Mouse (Mus musculus) midbrain, embryonic 15.5 days (tissue): Measurements from ENCODE around the gene Krit1. TPM values are rescaled to one million over a fixed set of nuclear protein-coding genes. Genes with fewer than 3 reads are reported as not detected.

Source experiments
- polyA plus RNA-seq: library from polyadenylated mRNA; unstranded; fragments of >200 nt; fragmentation: Nextera tagmentation; extraction: Ambion mirVana; gene quantifications from 2 replicates; pipeline ENCODE4 v1.2.1, GENCODE M21; 2015

Krit1 gene
- polyA plus RNA-seq, 1 experiment from 2014 or later = 58.3 TPM

Other genes with a start within 250 kb of the Krit1 start
- gene 1700109H08Rik, start 231.6 kb upstream of the Krit1 start, polyA plus RNA-seq = 2.5 and 3.7 TPM in 2 replicates
- 22.6 and 30.2 TPM in 2 replicates for gene Pex1, start 207.1 kb upstream of the Krit1 start, polyA plus RNA-seq
- gene Rbm48, start 206.6 kb upstream of the Krit1 start, polyA plus RNA-seq = 19.1 and 19.4 TPM in 2 replicates
- gene Tmbim7, start 152.0 kb upstream of the Krit1 start, polyA plus RNA-seq = not detected in 2 replicates
- gene Gatad1, start 146.0 kb upstream of the Krit1 start, polyA plus RNA-seq = 56.1 and 59.5 TPM in 2 replicates
- 19.7 and 21.2 TPM in 2 replicates for gene Ankib1, start 259 bp upstream of the Krit1 start, polyA plus RNA-seq
- gene Lrrd1, start 42.0 kb downstream of the Krit1 start, polyA plus RNA-seq = 0.14 and 0.26 TPM in 2 replicates
- gene Mterf1a, start 90.7 kb downstream of the Krit1 start, polyA plus RNA-seq = 5.9 and 6.3 TPM in 2 replicates
- 406 and 434 TPM in 2 replicates for gene Akap9, start 124.9 kb downstream of the Krit1 start, polyA plus RNA-seq